Comparison of ENCODE assay signal across 39 mouse cellular contexts in the genomic region with DNA sequence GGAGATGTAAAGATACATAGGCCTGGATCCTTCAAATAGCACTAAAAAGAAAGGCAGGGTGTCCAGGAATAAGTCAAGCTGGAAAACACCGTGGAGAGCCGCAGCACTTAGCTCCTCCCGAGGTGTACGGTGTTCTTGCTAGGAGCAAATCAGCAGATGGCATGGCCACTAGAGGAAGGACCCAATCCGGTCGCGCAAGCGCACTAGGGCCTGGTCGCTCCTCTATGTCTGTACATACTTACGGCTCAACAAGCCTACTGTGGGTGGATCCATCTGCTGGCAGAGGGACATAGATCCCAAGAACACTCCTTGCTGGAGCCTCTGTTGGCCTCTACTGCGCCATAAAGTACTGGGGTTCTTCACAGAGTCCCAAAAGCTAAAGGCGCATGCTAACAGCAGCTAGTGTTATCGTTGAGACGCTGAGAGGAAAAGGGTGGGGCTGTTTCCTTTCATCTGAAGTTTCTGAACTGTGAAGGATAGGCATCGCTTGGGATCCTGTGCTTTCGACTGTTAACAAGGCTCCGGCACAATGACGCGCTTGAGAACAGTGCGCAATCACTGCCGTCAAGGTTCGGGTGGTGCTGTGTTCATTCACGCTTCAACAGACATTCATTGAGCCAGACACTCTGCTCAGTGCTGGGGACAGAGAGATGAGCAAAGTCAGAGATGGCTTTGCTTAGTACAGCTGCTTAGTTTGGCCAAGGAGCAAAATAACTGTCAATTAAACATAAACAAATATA. TPM values are rescaled to one million over a fixed set of nuclear protein-coding genes. Genes with fewer than 3 reads are reported as not detected.
DNase-seq lines count a peak whose midpoint lies in the region; ATAC-seq and TF ChIP-seq lines count a peak whose summit lies in the region.
"Had no signal": no experiment of that assay in that cellular context is flagged by ENCODE, and none has a peak within 500 bp of the region (broad histone marks: within the 10 kb centered on the region; RNA-seq: fewer than 3 reads in every experiment).

No protein-coding gene starts in this region.

- no peak overlapping the region for H3K4me2 ChIP-seq in midbrain, embryonic 13.5 days (replicated peaks)
- H3K4me2 ChIP-seq in lung, postnatal 0 days (replicated peaks; ENCODE audit: low read depth, low read length), result no peak overlapping the region
- H3K4me2 ChIP-seq: embryonic facial prominence, embryonic 13.5 days; forebrain, embryonic 15.5 days; heart, embryonic 15.5 days; limb, embryonic 15.5 days; lung, embryonic 14.5 days; midbrain, embryonic 11.5 days; neural tube, embryonic 13.5 days had no signal

- no peaks in the 10 kb centered on the region for H3K27me3 ChIP-seq in spleen, adult 2 months (ENCODE audit: control insufficient read depth, insufficient read depth, low read length)
- H3K27me3 ChIP-seq in E14TG2a.4 (ENCODE audit: insufficient read depth, low read length), result peaks cover 11% of the 10 kb centered on the region
- H3K27me3 ChIP-seq in splenic B cell, adult 2 months (ENCODE audit: control insufficient read depth, insufficient read depth, low read length, poor library complexity, severe bottlenecking), result no peaks in the 10 kb centered on the region
- H3K27me3 ChIP-seq in midbrain, embryonic 13.5 days, result no peaks in the 10 kb centered on the region
- H3K27me3 ChIP-seq in lung, postnatal 0 days (replicated peaks; ENCODE audit: insufficient read depth, low read length), result no peaks in the 10 kb centered on the region
- H3K27me3 ChIP-seq: embryonic facial prominence, embryonic 13.5 days; forebrain, embryonic 15.5 days; heart, embryonic 15.5 days; limb, embryonic 15.5 days; neural tube, embryonic 13.5 days had no signal

- TF ChIP-seq CTCF in spleen, adult 2 months (IDR thresholded peaks at IDR 0.05; ENCODE audit: extremely low read depth, insufficient read depth, insufficient read length, insufficient replicate concordance), result no peak
- TF ChIP-seq CTCF in E14TG2a.4 (conservative IDR thresholded peaks at IDR 0.05; ENCODE audit: low read length), result no peak
- TF ChIP-seq CTCF in lung, postnatal 0 days (IDR thresholded peaks at IDR 0.05), result no peak

- H3K9me3 ChIP-seq in E14TG2a.4 (ENCODE audit: low read length), result peaks cover 6% of the 10 kb centered on the region
- no peaks in the 10 kb centered on the region for H3K9me3 ChIP-seq in midbrain, embryonic 13.5 days
- no peaks in the 10 kb centered on the region for H3K9me3 ChIP-seq in lung, postnatal 0 days (ENCODE audit: low read length)
- H3K9me3 ChIP-seq: embryonic facial prominence, embryonic 13.5 days; forebrain, embryonic 10.5 days; forebrain, embryonic 15.5 days; G1E; heart, embryonic 10.5 days; heart, embryonic 15.5 days; limb, embryonic 10.5 days; limb, embryonic 15.5 days; neural tube, embryonic 13.5 days had no signal

- no peak for TF ChIP-seq EP300 in lung, postnatal 0 days (IDR thresholded peaks at IDR 0.05)

- 0 out of 2 replicates have a peak overlapping the region, but pooled peaks have one; percentile 1 for H3K27ac ChIP-seq in spleen, adult 2 months (ENCODE audit: insufficient read depth, low read length)
- H3K27ac ChIP-seq in midbrain, embryonic 13.5 days, result no peak overlapping the region
- no peak overlapping the region for H3K27ac ChIP-seq in lung, postnatal 0 days (ENCODE audit: low read length)
- H3K27ac ChIP-seq: embryonic facial prominence, embryonic 13.5 days; forebrain, embryonic 10.5 days; forebrain, embryonic 15.5 days; gastrocnemius, adult 2 months; heart, embryonic 10.5 days; heart, embryonic 15.5 days; kidney, postnatal 0 days; limb, embryonic 10.5 days; limb, embryonic 15.5 days; liver, embryonic 14.5 days; neural tube, embryonic 13.5 days had no signal

- TF ChIP-seq POLR2A in spleen, adult 2 months (IDR thresholded peaks at IDR 0.05; ENCODE audit: low read depth, low read length), result no peak

- H3K4me1 ChIP-seq in spleen, adult 2 months (ENCODE audit: control insufficient read depth, insufficient read depth, insufficient read length), result peaks cover 11% of the 10 kb centered on the region; the same call in 1 of the 2 replicates
- H3K4me1 ChIP-seq in E14TG2a.4 (replicated peaks; ENCODE audit: low read depth, low read length), result peaks cover 28% of the 10 kb centered on the region
- no peaks in the 10 kb centered on the region for H3K4me1 ChIP-seq in midbrain, embryonic 13.5 days (replicated peaks)
- H3K4me1 ChIP-seq in lung, postnatal 0 days (ENCODE audit: insufficient read depth, low read depth, low read length), result no peaks in the 10 kb centered on the region
- H3K4me1 ChIP-seq: embryonic facial prominence, embryonic 13.5 days; forebrain, embryonic 10.5 days; forebrain, embryonic 15.5 days; heart, embryonic 10.5 days; heart, embryonic 15.5 days; limb, embryonic 10.5 days; limb, embryonic 15.5 days; neural tube, embryonic 13.5 days had no signal

- no peaks in the 10 kb centered on the region for H3K36me3 ChIP-seq in spleen, adult 2 months (ENCODE audit: control insufficient read depth, insufficient read depth, low read length)
- H3K36me3 ChIP-seq in E14TG2a.4 (ENCODE audit: insufficient read depth, low read length), result no peaks in the 10 kb centered on the region
- H3K36me3 ChIP-seq in splenic B cell, adult 2 months (ENCODE audit: control insufficient read depth, insufficient read depth, low read length, poor library complexity, severe bottlenecking), result no peaks in the 10 kb centered on the region
- no peaks in the 10 kb centered on the region for H3K36me3 ChIP-seq in midbrain, embryonic 13.5 days
- no peaks in the 10 kb centered on the region for H3K36me3 ChIP-seq in lung, postnatal 0 days (ENCODE audit: insufficient read depth, low read length)
- H3K36me3 ChIP-seq: embryonic facial prominence, embryonic 13.5 days; forebrain, embryonic 10.5 days; forebrain, embryonic 15.5 days; G1E; heart, embryonic 10.5 days; heart, embryonic 15.5 days; limb, embryonic 10.5 days; limb, embryonic 15.5 days; neural tube, embryonic 13.5 days had no signal

- no peak for ATAC-seq in midbrain, embryonic 13.5 days
- ATAC-seq in lung, postnatal 0 days, result no peak
- ATAC-seq: activated CD4-positive, CD25-positive, alpha-beta regulatory T cell, adult 4 months; forebrain, embryonic 15.5 days; hindbrain, embryonic 16.5 days had no signal

- intact Hi-C loops in gastrocnemius, postnatal 14 days (cut with DNase I; ENCODE audit: low total_unique reads), result no loop called here

- no peak overlapping the region for H3K4me3 ChIP-seq in spleen, adult 2 months (ENCODE audit: extremely low read depth, insufficient read depth, insufficient read length)
- peak overlapping the region; percentile 51 for H3K4me3 ChIP-seq in E14TG2a.4 (replicated peaks; ENCODE audit: low read length)
- no peak overlapping the region for H3K4me3 ChIP-seq in midbrain, embryonic 13.5 days (replicated peaks)
- no peak overlapping the region for H3K4me3 ChIP-seq in lung, postnatal 0 days (ENCODE audit: low read depth, low read length)
- H3K4me3 ChIP-seq: embryonic facial prominence, embryonic 13.5 days; forebrain, embryonic 10.5 days; forebrain, embryonic 15.5 days; gastrocnemius, adult 2 months; heart, embryonic 10.5 days; heart, embryonic 15.5 days; limb, embryonic 10.5 days; limb, embryonic 15.5 days; myocyte; neural tube, embryonic 13.5 days had no signal

- DNase-seq in spleen, adult 2 months (ENCODE audit: low read depth in 1 of 2, low spot score in 2 of 2), result peak; percentile 20 to 73
- no peak for DNase-seq in spleen, postnatal 14 days (ENCODE audit: low spot score in 2 of 2)
- peak; percentile 40 for DNase-seq in WW6 (ENCODE audit: low read depth, low spot score)
- DNase-seq in splenic B cell, adult 2 months (ENCODE audit: low read depth, low spot score), result peak; percentile 89
- DNase-seq in gastrocnemius, postnatal 14 days, result no peak
- no peak for DNase-seq in lung, postnatal 0 days (ENCODE audit: low spot score)
- DNase-seq: adrenal gland, adult 2 months; adrenal gland, postnatal 36 days; cerebellum, adult 18-20 months; cerebellum, postnatal 10 days; gastrocnemius, adult 2 months; kidney, adult 8-10 months; kidney, postnatal 4 days; layer of hippocampus, postnatal 36 days; lung, embryonic 14.5 days; lung, postnatal 36 days; right cerebral cortex, adult 18-20 months; right cerebral cortex, postnatal 4 days; thymus, postnatal 14 days had no signal

- no peak overlapping the region for H3K9ac ChIP-seq in midbrain, embryonic 13.5 days (replicated peaks)
- no peak overlapping the region for H3K9ac ChIP-seq in lung, postnatal 0 days (replicated peaks; ENCODE audit: low read depth)
- H3K9ac ChIP-seq: embryonic facial prominence, embryonic 13.5 days; forebrain, embryonic 15.5 days; heart, embryonic 15.5 days; limb, embryonic 15.5 days; liver, embryonic 14.5 days; lung, embryonic 14.5 days; neural tube, embryonic 13.5 days had no signal

- 77% methylated on average over 23 of the region's 23 CpGs for WGBS in spleen, adult 2 months
- 89% methylated on average over 23 of the region's 23 CpGs for WGBS in midbrain, embryonic 13.5 days
- WGBS in lung, postnatal 0 days, result 83% methylated on average over 23 of the region's 23 CpGs

RNA-seq across cellular contexts. Expression of a gene that starts 30.7 kb away (rescaled TPM):
- 10.9 and 15.3 TPM in 2 replicates for polyA plus RNA-seq in spleen, adult 2 months (2012; rRNA removed)
- 1 to 10 TPM in 1 of 2 experiments, under 1 TPM in 1; 0.88 to 1.2 TPM for total RNA-seq in gastrocnemius, postnatal 14 days (2021)
- polyA plus RNA-seq in midbrain, embryonic 13.5 days (2015; fragmentation: Nextera tagmentation; extraction: Ambion mirVana), result 1.4 and 1.8 TPM in 2 replicates
- 1.9 and 2.6 TPM in 2 replicates for polyA plus RNA-seq in lung, postnatal 0 days (2015; fragmentation: Nextera tagmentation; extraction: Ambion mirVana)
- total RNA-seq: G1E had no signal
- polyA plus RNA-seq: C2C12, G1E, myocyte had no signal

RNA-seq across cellular contexts. Expression of a gene that starts 58.6 kb away (rescaled TPM):
- 2.0 and 2.3 TPM in 2 replicates for polyA plus RNA-seq in spleen, adult 2 months (2012; rRNA removed)
- under 1 TPM in 1 of 2 experiments, not detected in 1; 0.16 TPM for total RNA-seq in gastrocnemius, postnatal 14 days (2021)
- not detected in 2 replicates for polyA plus RNA-seq in midbrain, embryonic 13.5 days (2015; fragmentation: Nextera tagmentation; extraction: Ambion mirVana)
- polyA plus RNA-seq in lung, postnatal 0 days (2015; fragmentation: Nextera tagmentation; extraction: Ambion mirVana), result 8.8 and 10.7 TPM in 2 replicates
- total RNA-seq: adrenal gland, adult 2 months; adrenal gland, postnatal 36 days; common myeloid progenitor, adult 5-6 weeks; heart, postnatal 25 days had no signal
- polyA plus RNA-seq: adrenal gland, adult 2 months; C2C12; G1E; myocyte; neural tube, embryonic 13.5 days had no signal

Comparison
In these comparisons a context has a peak if more than half of its experiments do, and no peak if none do; other contexts are left out.
1. DNase-seq: peak in spleen, adult 2 months (2 of 2), WW6 (single experiment) and splenic B cell, adult 2 months (single experiment); none in spleen, postnatal 14 days (0 of 2), gastrocnemius, postnatal 14 days (single experiment) and lung, postnatal 0 days (single experiment).